Mouse (Mus musculus) cerebellum, adult 9-10 months (tissue): Measurements from ENCODE around the gene Plcd3.
A peak's percentile ranks its signal among the peaks of the same experiment; 100 is the strongest.

Source experiments
- DNase-seq: peaks from one replicate; pipeline ENCODE4 v3.0.0; 2022

The Plcd3 gene

DNA sequence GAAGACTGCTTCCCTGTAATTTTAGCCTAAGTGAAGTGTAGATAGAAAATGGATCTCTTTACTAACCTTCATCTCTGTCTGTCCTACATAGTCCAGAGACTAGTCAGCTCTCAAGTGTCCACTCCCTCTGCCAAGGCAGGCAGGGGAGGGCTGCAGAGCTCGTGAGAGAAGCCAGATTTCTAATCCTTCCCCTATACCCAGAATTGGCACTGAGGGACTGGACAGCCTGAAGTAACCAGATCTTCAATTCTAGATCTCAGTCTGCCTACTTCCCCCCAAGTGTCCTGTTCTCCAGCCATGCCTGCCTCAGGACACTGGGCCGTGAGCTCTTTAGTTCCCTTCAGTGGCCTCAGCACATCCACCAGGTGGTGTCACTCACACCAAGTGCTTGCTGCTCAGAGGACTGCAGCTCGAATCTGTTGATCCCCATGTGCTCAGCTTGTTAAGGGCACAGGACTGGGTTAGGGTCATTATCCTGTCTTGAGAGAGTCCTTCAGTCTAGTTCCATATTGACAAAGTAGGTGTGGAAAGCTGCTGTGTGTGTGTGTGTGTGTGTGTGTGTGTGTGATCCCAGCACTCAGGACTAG lies 42.9 kb downstream of the Plcd3 start:
- DNase-seq: no peak

DNA sequence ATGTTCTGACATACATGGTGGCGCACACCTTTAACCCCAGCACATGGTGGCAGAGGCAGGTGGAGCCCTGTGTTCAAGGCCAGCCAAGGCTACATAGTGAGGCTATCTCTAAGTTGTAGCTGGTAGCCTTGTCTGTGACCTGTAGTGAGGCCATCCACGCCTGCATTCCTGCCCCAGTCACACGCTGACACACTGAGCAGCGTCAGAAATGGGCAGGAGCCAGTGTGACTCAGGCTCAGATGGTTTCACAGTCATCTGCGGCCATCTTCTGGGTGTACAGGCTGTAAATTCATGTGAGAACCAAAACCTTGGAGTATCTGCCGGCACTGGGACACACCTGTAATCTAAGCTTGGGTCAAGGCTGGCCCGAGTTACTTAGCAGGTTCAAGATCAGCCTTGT lies 44.8 kb downstream of the Plcd3 start:
- no peak for DNase-seq

DNA sequence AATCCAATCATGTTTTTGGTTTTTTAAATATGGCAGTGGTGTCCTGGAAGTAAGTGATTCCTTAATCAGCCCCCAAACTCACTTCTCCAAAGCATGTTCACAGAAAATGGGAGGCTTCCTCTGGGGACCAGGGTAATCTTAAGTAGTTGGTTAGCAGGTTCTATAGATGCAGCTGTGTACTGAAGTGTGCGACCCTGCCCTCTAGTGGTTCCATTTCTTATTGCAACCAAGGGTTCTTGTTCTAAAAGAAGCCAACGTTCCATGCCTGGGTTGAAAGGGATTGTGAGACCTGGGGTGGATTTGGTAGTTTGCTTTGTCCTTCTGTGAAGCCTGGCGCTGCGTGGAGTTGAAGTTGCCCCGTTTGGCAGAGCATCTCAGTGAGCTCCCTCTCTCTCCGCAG lies 46.7 kb downstream of the Plcd3 start:
- peak; percentile 85 for DNase-seq

DNA sequence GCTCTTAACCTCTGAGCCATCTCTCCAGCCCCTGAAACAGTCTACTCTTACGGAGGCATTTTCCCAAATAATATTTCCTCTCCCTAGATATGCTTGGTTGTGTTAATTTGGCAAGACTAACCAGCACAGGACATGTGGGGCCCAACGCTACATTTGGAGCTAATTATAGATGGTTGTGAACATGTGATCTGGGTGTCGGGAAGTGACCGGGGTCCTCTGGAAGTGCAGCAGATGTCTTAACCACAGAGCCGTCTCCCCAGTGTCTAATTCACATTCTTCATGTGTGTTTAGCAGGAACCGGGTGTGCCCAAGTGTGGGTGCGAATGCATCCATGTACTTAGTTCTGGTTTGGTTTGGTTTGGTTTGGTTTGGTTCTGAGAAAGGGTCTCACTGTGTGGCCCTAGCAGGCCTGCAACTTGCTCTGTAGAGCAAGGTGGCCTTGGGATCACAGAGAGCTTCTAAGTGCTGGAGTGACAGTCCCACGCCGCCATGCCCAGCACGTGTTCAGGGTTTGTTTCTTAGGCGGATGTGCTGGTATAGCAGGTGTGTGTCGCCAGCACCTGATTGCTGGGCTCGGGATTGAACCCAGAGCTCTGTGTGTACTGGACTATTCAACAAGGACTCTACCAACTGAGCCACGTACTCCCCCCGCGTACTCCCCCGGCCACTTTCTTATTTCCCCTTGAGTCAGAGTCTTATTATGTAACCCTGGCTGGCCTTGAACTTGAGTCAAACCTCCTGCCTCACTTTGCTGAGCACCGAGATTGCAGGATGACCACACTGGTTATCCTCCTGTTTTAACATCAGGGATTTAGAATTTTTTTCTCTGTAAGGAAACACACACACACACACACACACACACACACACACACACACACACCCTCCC lies 48.0 kb downstream of the Plcd3 start:
- DNase-seq: no peak

DNA sequence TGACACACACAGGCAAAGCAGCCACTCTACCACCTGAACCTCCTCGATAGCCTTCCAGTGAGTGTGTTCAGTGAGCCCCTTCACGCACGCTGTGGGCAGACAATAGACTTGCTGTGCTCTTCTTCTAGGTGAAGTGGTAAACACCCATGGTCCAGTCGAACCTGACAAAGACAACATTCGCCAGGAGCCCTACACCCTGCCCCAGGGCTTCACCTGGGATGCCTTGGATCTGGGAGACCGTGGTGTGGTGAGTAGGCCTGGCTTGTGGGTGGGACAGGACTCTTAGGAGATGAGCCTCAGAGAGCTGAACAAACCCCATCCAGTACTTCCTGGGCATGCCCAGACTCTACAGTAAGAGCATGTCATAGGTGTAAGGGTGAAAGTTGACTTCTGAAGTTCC lies 49.4 kb downstream of the Plcd3 start:
- no peak for DNase-seq

DNA sequence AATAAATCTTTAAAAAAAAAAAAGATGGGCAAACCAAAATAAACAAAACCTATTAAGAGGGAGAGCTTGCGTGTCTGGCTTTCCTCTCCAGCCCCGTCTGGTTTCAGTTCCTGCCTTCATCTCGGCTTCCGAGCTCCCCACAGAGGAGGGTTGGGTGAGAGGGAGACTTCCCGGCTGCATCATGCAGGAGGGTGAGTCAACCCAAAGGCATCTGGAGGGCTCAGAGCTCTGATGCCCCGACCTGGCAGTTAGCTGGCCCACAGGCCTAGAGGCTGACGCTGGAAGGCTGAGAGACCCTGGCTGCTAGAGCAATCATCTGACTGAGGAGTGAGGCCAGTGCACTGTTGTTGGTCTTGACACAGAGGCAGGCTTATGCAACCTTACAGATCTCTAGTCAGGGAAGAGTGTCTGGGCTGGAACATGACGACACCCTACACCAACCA lies 50.2 kb downstream of the Plcd3 start:
- DNase-seq: peak; percentile 50

DNA sequence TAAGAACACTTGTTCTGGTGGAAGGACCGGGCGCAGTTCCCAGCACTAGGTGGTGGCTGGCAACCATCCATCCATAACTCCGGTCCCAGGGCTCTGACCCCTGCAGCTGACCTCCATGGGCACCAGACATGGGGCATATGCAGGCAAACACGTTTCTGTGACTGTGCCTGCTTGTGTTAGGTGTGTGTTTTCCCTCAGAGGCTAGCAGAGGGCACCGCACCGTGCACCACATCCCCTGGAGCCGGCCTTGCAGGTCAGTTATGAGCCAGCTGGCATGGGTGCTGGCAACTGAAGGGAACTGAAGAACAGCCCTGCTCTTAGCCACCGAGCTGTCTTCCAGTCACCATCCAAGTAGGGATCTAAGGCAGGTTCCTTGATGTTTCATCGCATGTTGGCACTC lies 51.3 kb downstream of the Plcd3 start:
- peak; percentile 63 for DNase-seq

DNA sequence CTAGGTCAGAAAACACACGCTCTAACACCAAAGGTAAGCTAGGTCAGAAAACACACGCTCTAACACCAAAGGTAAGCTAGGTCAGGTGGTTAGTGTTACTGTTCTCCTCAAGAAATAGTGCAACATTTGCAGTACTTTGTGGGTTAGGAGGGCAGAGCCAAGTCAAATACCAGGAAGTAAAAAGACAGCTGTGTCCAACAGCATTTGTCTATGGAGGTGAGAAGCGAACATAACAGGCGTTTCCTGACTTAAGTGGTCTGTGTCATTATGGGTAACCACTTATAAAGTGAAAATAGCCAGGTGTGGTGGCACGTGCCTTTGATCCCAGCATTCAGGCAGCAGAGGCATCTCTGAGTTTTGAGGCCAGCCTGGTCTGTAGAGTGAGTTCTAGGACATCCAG lies 51.8 kb downstream of the Plcd3 start:
- DNase-seq: no peak

DNA sequence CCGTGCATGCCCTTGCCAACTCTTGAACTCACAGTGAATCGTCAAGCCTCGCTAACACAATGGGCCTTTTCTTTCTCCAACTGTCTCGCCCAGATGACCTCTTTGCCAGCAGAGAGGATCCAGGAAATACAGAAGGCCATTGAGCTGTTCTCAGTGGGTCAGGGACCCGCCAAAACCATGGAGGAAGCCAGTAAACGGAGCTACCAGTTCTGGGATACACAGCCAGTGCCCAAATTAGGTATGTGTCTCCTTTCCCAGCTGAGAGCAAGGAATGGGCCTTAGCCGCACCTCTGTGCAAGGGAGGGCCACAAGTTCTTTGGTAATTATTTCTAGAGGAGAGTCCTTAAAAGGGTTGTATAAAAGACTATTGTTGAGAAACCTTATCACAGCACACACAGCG lies 55.2 kb downstream of the Plcd3 start:
- DNase-seq: no peak

DNA sequence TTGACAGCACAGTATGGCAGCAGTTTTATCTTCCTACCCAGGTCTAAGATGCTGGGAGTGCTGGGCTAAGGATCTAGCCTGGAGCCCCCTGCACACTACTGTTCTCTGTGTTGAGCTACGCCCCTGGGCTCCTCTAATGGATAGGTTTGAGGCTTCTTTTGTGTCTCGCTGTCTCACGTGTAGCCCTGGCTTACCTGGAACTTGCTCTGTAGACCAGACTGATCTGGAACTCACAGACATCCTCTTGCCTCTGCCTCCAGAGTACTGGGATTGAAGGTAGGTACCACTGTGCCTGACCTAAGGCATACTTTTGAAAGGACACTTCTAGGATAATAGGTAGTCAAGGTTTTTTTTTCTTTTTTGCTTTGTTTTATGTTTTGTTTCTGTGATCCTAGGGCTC lies 57.5 kb downstream of the Plcd3 start:
- DNase-seq: no peak

DNA sequence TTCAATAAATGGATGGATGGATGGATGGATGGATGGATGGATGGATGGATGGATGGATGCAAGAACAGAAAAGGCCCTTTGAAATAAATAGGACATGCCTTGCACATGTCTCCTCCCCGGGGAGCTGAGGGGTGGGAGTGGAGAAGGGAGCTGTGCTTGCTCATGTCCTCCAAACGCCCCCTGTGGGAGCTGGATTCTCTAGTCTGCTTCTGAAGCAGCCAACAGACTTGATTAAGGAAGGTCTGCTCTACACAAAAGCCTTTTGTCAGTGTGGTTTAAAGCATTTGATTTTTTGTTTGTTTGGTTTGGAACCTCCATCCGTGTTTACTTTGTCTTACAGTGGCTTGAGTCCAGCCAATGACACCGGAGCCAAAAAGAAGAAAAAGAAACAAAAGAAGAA lies 58.6 kb downstream of the Plcd3 start:
- DNase-seq: no peak

DNA sequence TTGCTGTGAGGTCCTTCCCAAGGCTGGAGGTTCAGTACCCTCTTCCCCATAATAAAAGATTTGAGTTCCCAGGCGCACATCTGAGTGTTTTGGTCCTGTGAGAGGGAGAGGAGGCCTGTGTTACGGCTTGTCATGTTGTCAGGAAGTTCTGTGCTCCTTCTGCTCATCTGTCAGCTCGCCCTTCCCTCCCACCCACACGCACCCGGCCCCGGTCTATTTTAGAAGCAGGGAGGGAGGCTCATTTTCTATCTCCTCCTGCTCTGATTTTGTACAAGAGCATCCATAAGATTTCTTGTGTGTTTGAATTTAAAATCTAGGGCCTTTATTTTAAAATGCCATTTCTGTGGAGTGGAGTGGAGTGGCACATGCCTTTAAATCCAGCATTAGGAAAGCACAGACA lies 63.4 kb downstream of the Plcd3 start:
- no peak for DNase-seq

DNA sequence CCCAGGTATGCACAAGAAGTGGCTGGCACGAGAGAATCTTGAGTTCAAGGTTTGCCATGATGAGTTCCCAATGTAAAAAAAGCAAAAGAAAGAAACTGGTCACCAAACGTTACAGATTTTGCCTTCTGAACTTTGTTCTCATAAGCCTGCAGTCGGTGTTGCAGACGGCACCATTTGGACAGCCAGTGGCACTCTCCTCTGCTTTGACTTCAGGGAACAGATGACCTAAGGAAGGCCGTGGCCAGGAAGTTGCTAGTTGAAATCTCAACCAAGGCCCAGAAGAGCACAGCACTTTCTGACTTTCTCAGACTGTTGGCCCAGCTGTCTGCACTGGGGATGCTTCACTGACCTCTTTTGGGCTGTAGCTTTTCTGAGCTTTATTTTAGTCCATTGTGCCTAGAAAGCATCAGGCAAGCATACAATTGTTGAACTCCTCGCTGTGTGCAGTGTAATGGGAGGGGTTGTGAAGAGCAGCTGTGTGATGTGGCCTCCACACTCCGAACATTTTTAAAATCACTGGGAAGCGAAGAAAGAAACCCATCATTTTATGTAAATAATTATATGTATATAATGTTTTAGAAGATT lies 64.5 kb downstream of the Plcd3 start:
- no peak for DNase-seq

DNA sequence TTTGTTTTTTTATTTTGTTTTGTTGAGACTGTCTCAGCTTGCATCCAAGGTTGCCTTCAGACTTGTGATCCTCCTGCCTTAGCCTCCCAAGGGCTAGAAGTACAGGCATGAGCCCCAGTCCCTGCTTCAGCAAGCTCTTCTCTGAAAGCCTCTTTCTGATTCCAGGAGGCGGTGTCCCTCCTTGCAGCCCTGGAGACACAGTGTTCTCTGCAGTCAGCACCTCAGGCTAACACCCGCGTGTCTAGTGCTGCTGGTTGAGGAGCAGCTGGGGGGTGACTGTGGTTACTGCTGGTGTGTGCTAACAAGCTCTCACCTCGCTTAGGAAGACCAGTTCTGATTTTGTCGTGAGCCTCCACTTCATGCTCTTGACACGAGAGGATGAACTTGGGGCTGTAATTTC lies 66.5 kb downstream of the Plcd3 start:
- DNase-seq: no peak

DNA sequence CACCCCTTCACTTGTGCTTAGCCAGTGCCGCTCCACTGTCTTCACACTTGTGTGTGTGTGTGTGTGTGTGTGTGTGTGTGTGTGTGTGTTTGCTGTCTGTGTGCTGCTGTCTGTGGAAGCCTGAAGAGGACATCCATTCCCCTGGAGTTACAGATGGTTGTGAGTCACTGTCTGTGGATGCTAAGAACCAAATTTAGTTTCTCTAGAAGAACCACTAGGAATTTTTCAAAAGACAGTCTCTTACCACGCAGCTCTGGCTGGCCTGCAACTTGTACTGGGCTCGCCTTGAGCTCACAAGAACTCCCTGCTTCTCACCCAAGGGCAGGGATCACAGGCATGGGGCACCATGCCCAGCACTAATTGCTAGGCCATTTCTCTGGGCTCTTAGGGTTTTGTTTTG lies 68.4 kb downstream of the Plcd3 start:
- no peak for DNase-seq

DNA sequence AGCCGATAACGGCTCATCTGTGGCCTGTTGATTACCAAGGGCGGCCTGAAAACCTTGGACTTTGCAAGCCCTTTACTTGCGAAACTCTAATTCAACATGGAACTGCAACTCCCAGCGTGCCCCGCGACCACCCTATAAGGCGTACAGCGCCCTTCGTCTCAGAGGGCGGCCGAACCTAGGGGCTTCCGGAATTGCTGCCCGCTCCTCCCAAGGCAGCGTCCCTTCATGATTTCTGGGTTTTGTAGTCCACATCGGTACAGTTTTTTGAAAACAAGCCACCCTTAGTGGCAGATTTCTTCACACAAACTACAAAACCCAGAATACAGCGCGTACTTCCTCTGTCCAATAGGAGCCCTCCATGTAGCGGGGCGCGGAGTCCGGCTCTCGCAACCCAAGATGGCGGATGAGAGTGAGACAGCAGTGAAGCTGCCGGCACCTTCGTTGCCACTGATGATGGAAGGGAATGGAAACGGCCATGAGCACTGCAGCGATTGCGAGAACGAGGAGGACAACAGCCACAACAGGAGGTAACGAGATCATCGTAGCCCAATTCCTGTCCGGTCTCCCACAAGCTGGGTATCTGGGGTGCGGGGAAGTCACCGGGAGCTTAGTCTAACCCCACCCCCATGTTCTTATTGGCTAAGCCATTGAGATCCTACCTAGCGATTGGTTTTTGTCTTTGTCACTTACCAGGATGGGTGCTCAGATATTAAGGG lies 73.1 kb downstream of the Plcd3 start, which contains the start of the genes Nmt1 and Dcakd:
Gene Nmt1 (plus strand): TSS at position 15 of the 716 bp plus-strand sequence.
Gene Dcakd (minus strand): TSS at position 158 of the 716 bp plus-strand sequence.
- peak; percentile 98 for DNase-seq

DNA sequence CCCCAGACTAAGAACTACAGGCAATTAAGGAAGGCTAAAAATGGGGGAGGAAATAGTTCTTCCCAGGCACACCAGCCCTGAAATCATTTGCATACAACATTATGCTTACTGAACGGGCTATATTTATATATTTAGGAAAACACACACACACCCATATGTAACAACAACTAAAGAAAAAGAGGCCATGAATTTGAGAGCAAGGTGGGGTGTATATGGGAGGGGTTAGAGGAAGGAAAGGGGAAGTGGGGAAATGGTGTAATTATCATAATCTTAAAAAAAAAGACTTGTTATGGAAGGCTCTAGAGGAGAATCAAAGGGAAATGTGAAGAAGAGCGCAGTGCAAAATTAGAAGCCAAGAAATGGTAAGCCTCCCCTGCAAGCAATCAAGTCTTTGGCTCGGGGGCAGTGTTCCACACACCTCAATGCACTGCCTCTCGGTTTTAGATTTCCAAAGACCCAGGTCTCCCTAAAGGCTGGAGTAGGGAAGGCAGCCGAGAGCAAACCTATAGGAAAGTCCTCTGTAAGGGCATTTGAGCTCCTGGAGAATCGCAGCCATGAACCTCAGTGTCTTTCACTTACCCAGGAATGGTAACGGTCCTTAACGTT lies 73.8 kb downstream of the Plcd3 start:
- DNase-seq: no peak

DNA sequence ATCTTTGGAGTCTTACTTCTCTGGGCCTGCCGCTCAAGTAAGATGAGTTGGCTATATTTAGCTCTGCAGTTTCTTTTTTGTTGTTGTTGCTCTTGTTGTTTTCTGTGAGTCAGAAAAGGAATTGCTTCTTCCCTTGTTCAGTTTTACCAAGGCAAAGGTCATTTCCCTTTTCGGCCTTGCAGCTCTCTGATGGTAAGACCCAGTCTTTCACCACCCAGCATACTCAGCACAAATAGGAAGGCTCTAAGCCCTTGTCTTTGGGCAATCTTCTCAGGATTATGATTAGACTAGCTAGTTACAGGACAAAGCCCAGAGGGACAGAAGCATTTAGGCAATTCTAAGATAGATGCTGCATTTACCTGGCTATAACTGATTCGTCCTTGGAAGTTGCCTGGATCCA lies 74.6 kb downstream of the Plcd3 start:
- DNase-seq: no peak

DNA sequence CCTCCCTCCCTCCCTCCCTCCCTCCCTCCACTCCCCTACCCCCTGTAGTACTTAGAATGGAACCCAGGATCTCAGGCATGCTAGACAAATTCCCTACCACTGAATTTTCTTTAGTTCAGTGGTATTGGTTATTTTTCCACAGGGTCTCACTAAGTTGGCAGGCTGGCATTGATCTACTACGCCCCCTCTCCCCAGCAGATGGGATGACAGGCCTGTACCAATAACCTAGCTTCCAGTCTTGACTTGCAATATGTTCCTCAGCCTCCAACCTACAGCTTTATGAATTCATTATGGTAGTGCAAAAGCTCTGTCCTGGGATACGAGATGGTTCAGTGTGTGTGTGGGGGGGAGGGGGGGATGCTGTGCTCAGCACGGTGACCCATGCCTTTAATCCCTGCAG lies 77.5 kb downstream of the Plcd3 start:
- no peak for DNase-seq

DNA sequence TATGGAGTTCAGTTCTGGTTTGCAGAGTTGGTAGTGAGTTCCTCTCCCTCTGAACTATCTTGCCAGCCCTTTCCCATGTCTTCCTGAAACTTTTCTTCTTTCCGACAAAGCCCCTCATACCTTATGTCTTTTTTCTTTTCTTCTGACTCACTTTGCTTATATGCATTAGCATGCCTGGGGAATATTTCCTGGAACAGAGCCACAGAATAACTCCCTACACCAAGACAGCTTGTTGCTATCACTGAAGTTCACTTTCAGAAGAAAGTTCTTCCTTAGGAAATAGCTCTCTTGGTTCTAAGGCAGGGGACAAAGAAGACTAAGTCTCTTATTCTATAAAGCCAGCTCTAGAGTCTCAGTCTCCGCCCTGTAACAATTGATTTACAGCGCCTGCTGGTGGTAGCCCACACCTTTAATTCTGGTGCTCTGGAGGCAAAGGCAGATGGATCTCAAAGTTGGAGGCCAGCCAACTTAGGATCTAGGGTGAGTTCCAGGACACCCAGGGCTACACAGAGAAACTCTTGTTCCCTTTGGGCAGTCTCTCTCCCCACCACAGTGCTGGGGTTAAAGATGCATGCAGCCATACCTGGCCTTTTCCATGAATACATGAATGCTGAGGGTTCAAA lies 80.6 kb downstream of the Plcd3 start:
- DNase-seq: no peak
